Mouse (Mus musculus) limb, embryonic 13.5 days (tissue): Measurements from ENCODE around the gene Cd4. TPM values are rescaled to one million over a fixed set of nuclear protein-coding genes. Genes with fewer than 3 reads are reported as not detected.
"Not testable (repeated sequence)": the region's sequence is repeated elsewhere in the genome, so short reads cannot be mapped to it uniquely, and the experiment has no call there.

Experiments used
- ATAC-seq: fragments of 200-750 bp; cut with Nextera tagmentation; 2 replicates; pipeline ENCODE4 v1.8.0; 2017; ENCODE audit warnings: low read depth, moderate number of reproducible peaks, moderate TSS enrichment; ENCODE audit not compliant: low FRiP score
- H3K27ac ChIP-seq: fragments of 300-500 bp; sonication (generic); 2 replicates; pipeline ENCODE4 v1.5.1; 2015; ENCODE audit warnings: inconsistent platforms, mild to moderate bottlenecking, moderate library complexity
- H3K27me3 ChIP-seq: fragments of 300-500 bp; sonication (generic); 2 replicates; pipeline ENCODE4 v1.6.1; 2015; ENCODE audit warnings: mild to moderate bottlenecking, inconsistent platforms
- H3K36me3 ChIP-seq: fragments of 300-500 bp; sonication (generic); 2 replicates; pipeline ENCODE4 v1.6.1; 2015; ENCODE audit warnings: inconsistent platforms, mild to moderate bottlenecking, moderate library complexity
- H3K4me1 ChIP-seq: fragments of 300-500 bp; sonication (generic); 2 replicates; pipeline ENCODE4 v1.6.1; 2015; ENCODE audit warnings: inconsistent platforms
- H3K4me2 ChIP-seq: fragments of 300-500 bp; sonication (generic); replicated peaks from 2 replicates; pipeline ENCODE4 v1.6.1; 2015; ENCODE audit warnings: inconsistent platforms, mild to moderate bottlenecking, moderate library complexity
- H3K4me3 ChIP-seq: fragments of 300-500 bp; sonication (generic); 2 replicates; pipeline ENCODE4 v1.5.1; 2015; ENCODE audit warnings: moderate library complexity, mild to moderate bottlenecking, inconsistent platforms
- H3K9ac ChIP-seq: fragments of 300-500 bp; sonication (generic); 2 replicates; pipeline ENCODE4 v1.6.1; 2015; ENCODE audit warnings: mild to moderate bottlenecking, inconsistent platforms
- H3K9me3 ChIP-seq: fragments of 300-500 bp; sonication (generic); 2 replicates; pipeline ENCODE4 v1.6.1; 2016; ENCODE audit warnings: inconsistent platforms
- WGBS: fragments of 180-500 bp; shearing (Covaris S2); methylation state at CpG from one replicate; pipeline ENCODE4 v1.1.7; 2015; 5-methylcytosine and 5-hydroxymethylcytosine counted together
- polyA plus RNA-seq: library from polyadenylated mRNA; unstranded; fragments of >200 nt; fragmentation: Nextera tagmentation; extraction: Ambion mirVana; gene quantifications from 2 replicates; pipeline ENCODE4 v1.2.1, GENCODE M21; 2015

The Cd4 gene
- polyA plus RNA-seq, 1 experiment from 2014 or later: 0.04 TPM

- Histone ChIP-seq H3K4me2 (peak overlapping the region; percentile 95), H3K4me3 (peak overlapping the region; percentile 71), H3K9ac (peak overlapping the region; percentile 80), H3K4me1 (peaks cover 42% of the 10 kb centered on the region), H3K36me3 (peaks cover 33% of the 10 kb centered on the region)
- H3K9me3 ChIP-seq, H3K27me3 ChIP-seq, ATAC-seq, H3K27ac ChIP-seq: not testable (repeated sequence)
- WGBS: 94% methylated on average over 4 of the region's 4 CpGs
Observed at GRCm38 (mm10) chr6:124831199-124831598, 56.8 kb downstream of the Cd4 start.

- WGBS: under 1% methylated on average over 38 of the region's 38 CpGs
- Histone ChIP-seq H3K36me3 (peaks cover 44% of the 10 kb centered on the region), H3K9me3 (no peaks in the 10 kb centered on the region), H3K4me3 (peak overlapping the region; percentile 71), H3K27ac (peak overlapping the region; percentile 91), H3K4me2 (peak overlapping the region; percentile 95), H3K27me3 (no peaks in the 10 kb centered on the region), H3K4me1 (peaks cover 33% of the 10 kb centered on the region), H3K9ac (peak overlapping the region; percentile 80)
- ATAC-seq: peak; percentile 84
Observed at GRCm38 (mm10) chr6:124829799-124830700, 58.0 kb downstream of the Cd4 start.

- H3K9ac ChIP-seq: peak within 1 kb of the TSS; percentile 80
- under 1% methylated on average over 55 of the region's 55 CpGs for WGBS
- no peaks in the 10 kb centered on the region for H3K9me3 ChIP-seq
- H3K4me1 ChIP-seq: peaks cover 33% of the 10 kb centered on the region
- ATAC-seq: peak; percentile 94
- H3K27me3 ChIP-seq: no peaks in the 10 kb centered on the region
- H3K27ac ChIP-seq: peak within 1 kb of the TSS; percentile 91
- peak within 1 kb of the TSS; percentile 71 for H3K4me3 ChIP-seq
- H3K36me3 ChIP-seq: peaks cover 46% of the 10 kb centered on the region
- H3K4me2 ChIP-seq: peak within 1 kb of the TSS; percentile 95
Observed at GRCm38 (mm10) chr6:124828868-124829798, 58.9 kb downstream of the Cd4 start, which contains the start of the genes Usp5 and Cdca3. Gene Usp5, minus strand, starts transcription at chr6:124829484. Gene Cdca3, plus strand, starts transcription at chr6:124829547.

GRCm38 (mm10) chr6:124828101-124828592, 59.9 kb downstream of the Cd4 start:
- H3K4me3 ChIP-seq: peak overlapping the region; percentile 71
- peak overlapping the region; percentile 59; the same call in 1 of the 2 replicates for H3K27ac ChIP-seq
- peak overlapping the region; percentile 93 for H3K4me2 ChIP-seq
- no peak for ATAC-seq
- H3K9ac ChIP-seq: peak overlapping the region; percentile 79
- H3K36me3 ChIP-seq: peaks cover 49% of the 10 kb centered on the region
- H3K27me3 ChIP-seq: no peaks in the 10 kb centered on the region
- 25% methylated on average over 10 of the region's 10 CpGs for WGBS
- H3K9me3 ChIP-seq: no peaks in the 10 kb centered on the region
- peaks cover 33% of the 10 kb centered on the region for H3K4me1 ChIP-seq

- no peaks in the 10 kb centered on the region for H3K27me3 ChIP-seq
- H3K27ac ChIP-seq: no peak overlapping the region
- ATAC-seq: no peak
- no peak overlapping the region for H3K4me2 ChIP-seq
- WGBS: 97% methylated on average over 4 of the region's 4 CpGs
- no peak overlapping the region for H3K4me3 ChIP-seq
- no peaks in the 10 kb centered on the region for H3K4me1 ChIP-seq
- H3K36me3 ChIP-seq: peaks cover 93% of the 10 kb centered on the region
- H3K9ac ChIP-seq: no peak overlapping the region
- H3K9me3 ChIP-seq: no peaks in the 10 kb centered on the region
Observed at GRCm38 (mm10) chr6:124822049-124822448, 66.0 kb downstream of the Cd4 start.

- H3K4me1 ChIP-seq: no peaks in the 10 kb centered on the region
- WGBS: 94% methylated on average over 5 of the region's 5 CpGs
- no peak overlapping the region for H3K9ac ChIP-seq
- H3K27ac ChIP-seq: no peak overlapping the region
- H3K27me3 ChIP-seq: no peaks in the 10 kb centered on the region
- no peaks in the 10 kb centered on the region for H3K9me3 ChIP-seq
- H3K4me2 ChIP-seq: no peak overlapping the region
- H3K36me3 ChIP-seq: peaks cover 100% of the 10 kb centered on the region
- H3K4me3 ChIP-seq: no peak overlapping the region
- ATAC-seq: no peak
Observed at GRCm38 (mm10) chr6:124820891-124821290, 67.1 kb downstream of the Cd4 start.

GRCm38 (mm10) chr6:124817971-124818370, 70.0 kb downstream of the Cd4 start:
- no peak for ATAC-seq
- WGBS: 92% methylated on average over 8 of the region's 8 CpGs
- H3K4me2 ChIP-seq: no peak overlapping the region
- H3K9me3 ChIP-seq: no peaks in the 10 kb centered on the region
- H3K4me1 ChIP-seq: peaks cover 14% of the 10 kb centered on the region
- no peak overlapping the region for H3K4me3 ChIP-seq
- peaks cover 81% of the 10 kb centered on the region for H3K36me3 ChIP-seq
- no peak overlapping the region for H3K27ac ChIP-seq
- H3K9ac ChIP-seq: no peak overlapping the region
- no peaks in the 10 kb centered on the region for H3K27me3 ChIP-seq

- ATAC-seq: no peak
- Histone ChIP-seq H3K9me3 (no peaks in the 10 kb centered on the region), H3K9ac (no peak overlapping the region), H3K4me3 (no peak overlapping the region), H3K27me3 (no peaks in the 10 kb centered on the region), H3K36me3 (peaks cover 77% of the 10 kb centered on the region), H3K4me2 (no peak overlapping the region), H3K4me1 (peaks cover 18% of the 10 kb centered on the region), H3K27ac (no peak overlapping the region)
- WGBS: 93% methylated on average over 8 of the region's 8 CpGs
Observed at GRCm38 (mm10) chr6:124817563-124817962, 70.5 kb downstream of the Cd4 start.

- H3K4me1 ChIP-seq: peaks cover 23% of the 10 kb centered on the region
- H3K27ac ChIP-seq: no peak overlapping the region
- no peak for ATAC-seq
- H3K36me3 ChIP-seq: peaks cover 75% of the 10 kb centered on the region
- H3K27me3 ChIP-seq: no peaks in the 10 kb centered on the region
- no peak overlapping the region for H3K4me3 ChIP-seq
- no peak overlapping the region for H3K4me2 ChIP-seq
- H3K9ac ChIP-seq: no peak overlapping the region
- 94% methylated on average over 11 of the region's 11 CpGs for WGBS
- no peaks in the 10 kb centered on the region for H3K9me3 ChIP-seq
Observed at GRCm38 (mm10) chr6:124817125-124817524, 70.9 kb downstream of the Cd4 start.

GRCm38 (mm10) chr6:124816611-124817010, 71.4 kb downstream of the Cd4 start:
- Histone ChIP-seq H3K4me2 (no peak overlapping the region), H3K4me3 (no peak overlapping the region), H3K27me3 (no peaks in the 10 kb centered on the region), H3K36me3 (peaks cover 75% of the 10 kb centered on the region), H3K27ac (no peak overlapping the region), H3K9ac (no peak overlapping the region), H3K9me3 (no peaks in the 10 kb centered on the region), H3K4me1 (peaks cover 28% of the 10 kb centered on the region)
- no peak for ATAC-seq
- 87% methylated on average over 4 of the region's 4 CpGs for WGBS

GRCm38 (mm10) chr6:124814858-124815774, 72.9 kb downstream of the Cd4 start:
- whole genome bisulfite sequencing: 62% methylated on average over 9 of the region's 9 CpGs
- peaks cover 74% of the 10 kb centered on the region for H3K36me3 ChIP-seq
- no peak for ATAC-seq
- no peaks in the 10 kb centered on the region for H3K9me3 ChIP-seq
- H3K9ac ChIP-seq: no peak overlapping the region
- peak overlapping the region; percentile 72; the same call in 1 of the 2 replicates for H3K27ac ChIP-seq
- no peaks in the 10 kb centered on the region for H3K27me3 ChIP-seq
- H3K4me3 ChIP-seq: no peak overlapping the region; the same call in 1 of the 2 replicates
- H3K4me1 ChIP-seq: peaks cover 37% of the 10 kb centered on the region
- peak overlapping the region; percentile 95 for H3K4me2 ChIP-seq
